Mouse (Mus musculus): Measurements from ENCODE around the gene Gcnt4.

DNA sequence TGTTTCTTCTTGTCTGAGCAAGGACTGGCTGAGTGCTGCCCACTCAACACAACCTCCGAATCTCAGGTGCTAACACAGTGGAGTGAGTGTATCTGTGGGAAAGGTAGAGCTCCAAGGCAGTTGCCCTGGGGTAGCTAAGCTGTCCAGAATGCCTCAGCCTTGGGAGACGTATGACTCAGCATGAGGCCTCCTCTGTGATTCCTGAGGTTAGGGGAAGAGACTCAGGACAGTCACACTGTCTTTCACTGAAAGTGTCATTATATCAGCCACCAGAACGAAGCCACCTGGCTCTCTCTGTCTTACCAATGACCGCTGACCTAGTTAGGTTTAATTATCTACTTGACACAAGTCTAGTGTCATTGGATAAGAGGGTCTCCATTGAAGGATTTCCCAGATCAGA is 46.6 kb downstream of the Gcnt4 start:
- TF ChIP-seq HCFC1 (IDR thresholded peaks at IDR 0.05; ENCODE audit: borderline replicate concordance, insufficient read depth, low read length) = no peak
- TF ChIP-seq ZC3H11A (IDR thresholded peaks at IDR 0.05; ENCODE audit: borderline replicate concordance, low read depth, low read length) = no peak
- TF ChIP-seq ZNF384 (IDR thresholded peaks at IDR 0.05; ENCODE audit: low read depth, low read length) = no peak
- TF ChIP-seq MAFK (IDR thresholded peaks at IDR 0.05; ENCODE audit: insufficient read depth, low read depth, low read length) = no peak
- TF ChIP-seq CHD2 (IDR thresholded peaks at IDR 0.05; ENCODE audit: low read depth, low read length) = no peak

Measured in ES-E14 (cell line).